Mouse (Mus musculus) forebrain, embryonic 15.5 days (tissue): ENCODE measurements around the gene Kiss1. TPM values are rescaled to one million over a fixed set of nuclear protein-coding genes. Genes with fewer than 3 reads are reported as not detected.
"Not testable (repeated sequence)": the region's sequence is repeated elsewhere in the genome, so short reads cannot be mapped to it uniquely, and the experiment has no call there.

Source experiments
- ATAC-seq: fragments of 200-750 bp; cut with Nextera tagmentation; replicated peaks from 2 replicates; pipeline ENCODE4 v1.8.0; 2017; ENCODE audit warnings: mild to moderate bottlenecking, moderate TSS enrichment, moderate library complexity
- H3K27ac ChIP-seq: fragments of 300-500 bp; sonication (generic); replicated peaks from 2 replicates; pipeline ENCODE4 v1.5.1; 2015; ENCODE audit warnings: mild to moderate bottlenecking, inconsistent platforms
- H3K27me3 ChIP-seq: fragments of 300-500 bp; sonication (generic); 2 replicates; pipeline ENCODE4 v1.6.1; 2015; ENCODE audit warnings: inconsistent platforms
- H3K36me3 ChIP-seq: fragments of 300-500 bp; sonication (generic); 2 replicates; pipeline ENCODE4 v1.6.1; 2015; ENCODE audit warnings: mild to moderate bottlenecking, inconsistent platforms
- H3K4me1 ChIP-seq: fragments of 300-500 bp; sonication (generic); 2 replicates; pipeline ENCODE4 v1.6.1; 2015; ENCODE audit warnings: inconsistent platforms
- H3K4me2 ChIP-seq: fragments of 300-500 bp; sonication (generic); replicated peaks from 2 replicates; pipeline ENCODE4 v1.6.1; 2015; ENCODE audit warnings: mild to moderate bottlenecking, inconsistent platforms
- H3K4me3 ChIP-seq: fragments of 300-500 bp; sonication (generic); 2 replicates; pipeline ENCODE4 v1.5.1; 2015; ENCODE audit warnings: mild to moderate bottlenecking, inconsistent platforms
- H3K9ac ChIP-seq: fragments of 300-500 bp; sonication (generic); replicated peaks from 2 replicates; pipeline ENCODE4 v1.6.1; 2015; ENCODE audit warnings: mild to moderate bottlenecking, inconsistent platforms
- H3K9me3 ChIP-seq: fragments of 300-500 bp; sonication (generic); 2 replicates; pipeline ENCODE4 v1.6.1; 2016; ENCODE audit warnings: inconsistent platforms
- WGBS: fragments of 180-500 bp; shearing (Covaris S2); methylation state at CpG from one replicate; pipeline ENCODE4 v1.1.7; 2015; ENCODE audit warnings: mixed read lengths; 5-methylcytosine and 5-hydroxymethylcytosine counted together
- polyA plus RNA-seq: library from polyadenylated mRNA; unstranded; fragments of >200 nt; fragmentation: Nextera tagmentation; extraction: Ambion mirVana; gene quantifications from 2 replicates; pipeline ENCODE4 v1.2.1, GENCODE M21; 2015

The Kiss1 gene
- polyA plus RNA-seq, 1 experiment from 2014 or later: not detected

DNA sequence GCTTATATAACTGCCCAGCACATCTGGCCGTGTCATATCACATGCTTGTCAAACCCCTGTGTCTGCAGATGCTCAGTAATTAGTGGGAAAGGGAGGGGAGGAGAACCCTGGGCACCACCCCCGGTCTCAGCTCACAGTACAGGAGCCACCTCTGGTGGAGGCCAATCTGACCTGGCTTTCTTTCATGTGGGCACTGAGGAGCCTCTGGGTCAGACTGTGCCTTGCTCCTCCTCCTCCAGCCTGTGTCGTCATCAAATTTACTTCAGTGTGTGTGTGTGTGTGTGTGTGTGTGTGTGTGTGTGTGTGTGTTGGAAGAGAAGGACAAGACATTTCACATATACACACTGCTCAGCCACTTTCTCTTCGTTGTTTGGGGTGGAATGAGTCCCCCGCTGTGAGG, 1.7 kb downstream of the Kiss1 start:
- Histone ChIP-seq H3K27ac (no peak overlapping the region), H3K4me2 (no peak overlapping the region), H3K36me3 (no peaks in the 10 kb centered on the region), H3K9ac (no peak overlapping the region), H3K4me3 (no peak overlapping the region), H3K4me1 (peaks cover under 1% of the 10 kb centered on the region; the same call in 1 of the 2 replicates), H3K9me3 (no peaks in the 10 kb centered on the region), H3K27me3 (no peaks in the 10 kb centered on the region)
- WGBS: 54% methylated on average over 5 of the region's 5 CpGs
- no peak for ATAC-seq

DNA sequence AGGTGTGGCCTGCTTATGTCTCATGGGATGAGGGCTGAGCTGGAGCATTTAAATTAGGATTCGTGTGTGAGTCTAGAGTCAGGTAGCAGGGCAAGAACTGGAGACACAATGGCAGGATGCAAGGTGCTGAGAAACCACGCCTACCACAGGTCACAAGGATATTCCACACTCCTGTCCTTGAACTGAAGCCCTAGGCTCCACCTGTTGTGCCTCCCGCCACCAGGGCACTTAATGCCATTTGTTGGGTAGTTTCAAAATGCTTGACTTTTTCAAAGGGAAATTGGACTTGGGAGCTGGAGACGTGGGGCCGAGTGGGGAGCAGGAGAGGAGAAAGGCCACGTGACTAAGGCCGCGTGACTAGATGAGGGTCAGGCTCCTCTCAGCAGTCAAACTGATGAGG, 4.3 kb downstream of the Kiss1 start:
- peaks cover 19% of the 10 kb centered on the region for H3K4me1 ChIP-seq
- WGBS: 90% methylated on average over 8 of the region's 8 CpGs
- ATAC-seq: no peak

DNA sequence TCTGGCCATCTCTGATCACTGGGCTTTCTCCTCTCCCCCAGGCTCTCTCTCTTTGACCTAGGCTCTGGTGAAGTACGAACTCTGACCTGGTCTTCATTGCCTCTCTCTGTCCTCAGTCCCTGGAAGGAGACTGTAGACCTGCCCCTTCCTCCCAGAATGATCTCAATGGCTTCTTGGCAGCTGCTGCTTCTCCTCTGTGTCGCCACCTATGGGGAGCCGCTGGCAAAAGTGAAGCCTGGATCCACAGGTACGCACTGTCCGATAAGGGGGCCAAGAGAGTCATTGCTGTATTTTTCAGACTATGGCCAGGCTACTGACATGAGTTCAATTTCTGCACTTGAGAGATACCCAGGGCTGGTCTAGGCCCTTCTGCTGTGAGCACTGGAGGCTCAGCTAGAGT, 5.4 kb downstream of the Kiss1 start:
- no peak overlapping the region for H3K27ac ChIP-seq
- no peaks in the 10 kb centered on the region for H3K9me3 ChIP-seq
- 70% methylated on average over 5 of the region's 5 CpGs for WGBS
- ATAC-seq: no peak
- no peaks in the 10 kb centered on the region for H3K36me3 ChIP-seq
- H3K4me3 ChIP-seq: no peak overlapping the region
- no peak overlapping the region for H3K9ac ChIP-seq
- H3K4me1 ChIP-seq: peaks cover 26% of the 10 kb centered on the region
- H3K4me2 ChIP-seq: no peak overlapping the region
- H3K27me3 ChIP-seq: no peaks in the 10 kb centered on the region

More for the DNA sequence above, 4.3 kb downstream of the Kiss1 start:
- H3K9ac ChIP-seq: no peak overlapping the region
- H3K4me2 ChIP-seq: no peak overlapping the region
- no peak overlapping the region for H3K4me3 ChIP-seq
- no peaks in the 10 kb centered on the region for H3K27me3 ChIP-seq
- H3K9me3 ChIP-seq: no peaks in the 10 kb centered on the region
- H3K27ac ChIP-seq: no peak overlapping the region
- no peaks in the 10 kb centered on the region for H3K36me3 ChIP-seq

DNA sequence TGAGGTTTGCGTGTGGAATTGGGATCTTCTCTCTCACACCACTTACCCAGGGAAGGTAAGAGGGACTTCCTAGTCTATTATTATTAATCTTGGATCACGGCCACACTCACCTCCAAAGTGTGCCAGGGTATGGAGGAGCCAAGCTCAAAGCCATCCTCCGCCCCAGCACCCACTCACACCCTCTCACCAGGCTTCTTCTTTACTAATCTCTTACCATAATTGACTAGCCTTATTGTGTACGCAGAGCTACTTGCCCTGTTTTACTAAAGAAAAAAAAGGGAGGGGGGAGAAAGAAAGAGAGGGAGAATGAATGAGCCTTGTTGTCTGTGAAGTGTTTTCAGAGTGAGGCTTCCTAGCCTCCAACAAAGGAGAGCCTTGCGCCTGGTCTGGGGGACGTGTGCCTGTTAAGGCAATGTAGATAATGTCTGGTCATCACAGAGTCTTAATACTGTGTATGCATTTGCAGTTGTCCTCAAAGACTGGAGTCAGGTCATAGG, 6.7 kb downstream of the Kiss1 start:
- no peak overlapping the region for H3K4me2 ChIP-seq
- 18% methylated on average over 6 of the region's 6 CpGs for WGBS
- H3K9ac ChIP-seq: no peak overlapping the region
- peaks cover 26% of the 10 kb centered on the region for H3K4me1 ChIP-seq
- no peak overlapping the region for H3K27ac ChIP-seq
- ATAC-seq: 0 out of 2 replicates have a peak, but pooled peaks have one; percentile 28
- no peak overlapping the region for H3K4me3 ChIP-seq
- H3K9me3 ChIP-seq: no peaks in the 10 kb centered on the region
- H3K27me3 ChIP-seq: no peaks in the 10 kb centered on the region
- no peaks in the 10 kb centered on the region for H3K36me3 ChIP-seq

DNA sequence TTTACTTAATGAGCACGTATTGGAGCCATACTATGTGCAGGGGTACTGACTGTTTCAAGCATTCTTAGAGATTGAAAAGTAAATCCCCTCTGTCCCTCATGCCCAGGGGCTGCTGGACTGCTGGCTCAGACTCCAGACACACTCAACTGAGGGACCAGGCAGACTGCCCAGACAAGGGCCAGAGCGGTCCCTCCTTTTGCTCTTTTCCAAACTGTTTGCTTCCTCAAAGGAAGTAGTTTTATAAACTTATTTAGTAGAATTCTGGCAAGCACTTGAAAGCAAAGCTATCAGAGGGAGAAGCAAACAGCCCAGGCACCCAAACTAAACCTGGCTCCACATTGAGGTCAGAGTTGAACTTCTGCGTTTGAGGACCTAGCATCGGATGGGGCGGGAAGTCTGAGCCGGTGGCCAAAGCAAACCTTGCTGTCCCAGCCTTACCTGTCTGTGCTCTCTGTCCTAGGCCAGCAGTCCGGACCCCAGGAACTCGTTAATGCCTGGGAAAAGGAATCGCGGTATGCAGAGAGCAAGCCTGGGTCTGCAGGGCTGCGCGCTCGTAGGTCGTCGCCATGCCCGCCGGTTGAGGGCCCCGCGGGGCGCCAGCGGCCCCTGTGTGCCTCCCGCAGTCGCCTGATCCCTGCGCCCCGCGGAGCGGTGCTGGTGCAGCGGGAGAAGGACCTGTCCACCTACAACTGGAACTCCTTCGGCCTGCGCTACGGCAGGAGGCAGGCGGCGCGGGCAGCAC, 7.4 kb downstream of the Kiss1 start:
- H3K36me3 ChIP-seq: no peaks in the 10 kb centered on the region
- no peaks in the 10 kb centered on the region for H3K27me3 ChIP-seq
- H3K4me2 ChIP-seq: peak overlapping the region; percentile 54
- WGBS: 5% methylated on average over 34 of the region's 34 CpGs
- no peaks in the 10 kb centered on the region for H3K9me3 ChIP-seq
- ATAC-seq: no peak; the same call in 1 of the 2 replicates
- peaks cover 26% of the 10 kb centered on the region for H3K4me1 ChIP-seq
- no peak overlapping the region for H3K27ac ChIP-seq
- peak overlapping the region; percentile 23 for H3K4me3 ChIP-seq
- H3K9ac ChIP-seq: 0 out of 2 replicates have a peak overlapping the region, but pooled peaks have one; percentile 35

DNA sequence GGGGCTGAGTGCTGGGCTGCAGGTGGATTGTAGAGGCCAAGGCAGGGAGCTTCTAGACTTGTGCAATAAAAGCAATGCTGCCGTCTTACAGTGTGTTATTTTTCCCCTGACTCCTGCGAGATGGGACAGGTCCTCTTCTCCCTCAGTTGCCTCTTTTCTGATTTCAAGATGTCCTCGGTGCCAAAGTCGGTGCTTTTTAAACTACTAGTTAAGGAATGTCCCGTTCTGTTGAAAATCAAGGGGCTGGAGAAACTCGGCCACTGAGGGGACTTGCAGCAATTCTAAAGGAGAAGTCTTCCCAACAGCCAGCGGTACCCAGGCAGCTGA, 7.9 kb downstream of the Kiss1 start:
- 19% methylated on average over 7 of the region's 7 CpGs for WGBS
- Histone ChIP-seq H3K4me3 (peak overlapping the region; percentile 23), H3K4me1 (peaks cover 26% of the 10 kb centered on the region), H3K9ac (0 out of 2 replicates have a peak overlapping the region, but pooled peaks have one; percentile 35), H3K27me3 (no peaks in the 10 kb centered on the region), H3K4me2 (peak overlapping the region; percentile 54), H3K27ac (no peak overlapping the region), H3K9me3 (no peaks in the 10 kb centered on the region), H3K36me3 (no peaks in the 10 kb centered on the region)
- ATAC-seq: no peak

DNA sequence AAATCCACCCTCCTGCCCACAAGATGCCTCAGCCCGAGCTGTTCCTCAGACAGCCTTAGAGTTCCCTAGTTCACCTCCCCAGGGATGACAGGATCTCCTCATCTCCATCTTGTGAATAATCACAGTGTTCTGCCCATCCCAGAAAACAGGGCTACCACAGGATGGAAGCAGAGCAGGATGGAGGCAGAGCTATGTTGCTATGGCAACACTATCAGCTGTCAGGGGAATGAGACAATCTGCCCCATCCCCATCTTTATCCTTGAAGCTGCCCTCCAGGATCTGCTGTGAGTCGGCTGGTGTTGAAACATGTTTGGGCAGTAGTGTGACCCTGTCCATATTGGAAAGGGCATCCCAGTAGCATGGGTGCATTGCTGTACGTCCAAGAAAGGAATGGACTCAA, 9.5 kb downstream of the Kiss1 start:
- no peak overlapping the region for H3K4me2 ChIP-seq
- H3K36me3 ChIP-seq: no peaks in the 10 kb centered on the region
- H3K27me3 ChIP-seq: no peaks in the 10 kb centered on the region
- no peak overlapping the region for H3K9ac ChIP-seq
- no peaks in the 10 kb centered on the region for H3K9me3 ChIP-seq
- 58% methylated on average over 3 of the region's 3 CpGs for WGBS
- peaks cover 26% of the 10 kb centered on the region for H3K4me1 ChIP-seq
- no peak overlapping the region for H3K4me3 ChIP-seq
- peak; percentile 82 for ATAC-seq
- no peak overlapping the region; the same call in 1 of the 2 replicates for H3K27ac ChIP-seq

DNA sequence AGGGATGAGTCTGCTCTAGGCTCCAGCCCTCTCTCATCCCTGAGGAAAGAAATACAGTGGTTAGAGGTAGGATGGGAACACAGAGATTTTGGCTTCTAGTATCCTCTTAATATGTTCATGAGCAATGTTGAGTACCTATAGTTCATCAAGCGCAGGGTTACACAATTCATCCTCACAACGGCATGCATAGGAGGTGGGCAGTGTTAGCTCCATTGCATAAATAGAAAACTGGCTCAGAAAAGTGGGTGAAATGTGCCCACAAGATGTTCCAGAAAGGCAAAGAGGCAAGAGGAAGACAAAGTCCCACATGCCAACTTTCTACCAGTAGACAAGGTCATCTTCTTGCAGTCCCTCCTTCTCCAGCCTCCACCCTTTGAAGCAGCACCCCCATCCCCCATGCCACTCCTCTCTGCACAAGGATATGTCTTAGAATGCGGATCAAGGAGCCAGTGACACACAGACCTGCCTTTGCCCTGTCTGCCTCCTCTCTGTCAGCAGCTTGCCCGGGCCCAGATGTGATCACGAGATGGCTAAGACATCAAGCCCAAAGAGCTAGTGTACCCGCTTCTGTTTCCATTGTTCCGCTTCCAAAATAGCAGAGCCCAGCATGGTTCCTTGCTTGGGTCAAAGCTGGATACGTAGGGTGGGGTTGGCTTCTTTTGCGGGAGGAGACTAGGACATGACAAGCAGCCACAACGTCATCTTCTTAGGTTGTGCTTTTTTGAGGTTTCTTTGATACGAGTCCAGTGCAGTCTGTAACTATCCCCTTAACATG, 11.2 kb downstream of the Kiss1 start:
- peaks cover 26% of the 10 kb centered on the region for H3K4me1 ChIP-seq
- no peaks in the 10 kb centered on the region for H3K27me3 ChIP-seq
- WGBS: 87% methylated on average over 11 of the region's 11 CpGs
- no peak overlapping the region for H3K27ac ChIP-seq
- no peak overlapping the region for H3K4me2 ChIP-seq
- no peak for ATAC-seq
- H3K9me3 ChIP-seq: no peaks in the 10 kb centered on the region
- no peaks in the 10 kb centered on the region for H3K36me3 ChIP-seq
- H3K4me3 ChIP-seq: no peak overlapping the region
- no peak overlapping the region for H3K9ac ChIP-seq

DNA sequence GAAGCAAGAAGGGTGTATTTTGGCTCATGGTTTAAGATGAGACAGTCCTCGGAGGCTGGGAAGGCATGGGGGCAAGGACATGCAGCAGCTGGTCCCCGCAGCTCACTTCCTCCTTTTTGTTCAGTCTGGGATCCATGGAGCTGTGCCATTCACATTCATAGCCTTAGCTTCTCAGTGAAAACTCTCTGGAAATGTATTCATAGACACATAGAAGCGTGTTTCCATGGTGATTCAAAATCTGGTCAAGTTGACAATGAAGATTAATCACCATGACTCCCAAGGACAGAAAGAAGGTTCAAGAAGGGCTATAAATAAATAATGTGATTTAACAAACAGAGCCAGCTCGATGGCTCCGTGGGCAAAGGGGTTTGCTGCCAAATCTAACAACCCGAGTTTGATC, 12.3 kb downstream of the Kiss1 start:
- no peaks in the 10 kb centered on the region for H3K27me3 ChIP-seq
- no peak overlapping the region for H3K4me2 ChIP-seq
- no peak overlapping the region for H3K9ac ChIP-seq
- H3K4me3 ChIP-seq: no peak overlapping the region
- 54% methylated on average over 6 of the region's 6 CpGs for WGBS
- H3K27ac ChIP-seq: no peak overlapping the region
- peaks cover 19% of the 10 kb centered on the region for H3K4me1 ChIP-seq
- H3K36me3 ChIP-seq: no peaks in the 10 kb centered on the region
- no peak for ATAC-seq
- H3K9me3 ChIP-seq: no peaks in the 10 kb centered on the region

DNA sequence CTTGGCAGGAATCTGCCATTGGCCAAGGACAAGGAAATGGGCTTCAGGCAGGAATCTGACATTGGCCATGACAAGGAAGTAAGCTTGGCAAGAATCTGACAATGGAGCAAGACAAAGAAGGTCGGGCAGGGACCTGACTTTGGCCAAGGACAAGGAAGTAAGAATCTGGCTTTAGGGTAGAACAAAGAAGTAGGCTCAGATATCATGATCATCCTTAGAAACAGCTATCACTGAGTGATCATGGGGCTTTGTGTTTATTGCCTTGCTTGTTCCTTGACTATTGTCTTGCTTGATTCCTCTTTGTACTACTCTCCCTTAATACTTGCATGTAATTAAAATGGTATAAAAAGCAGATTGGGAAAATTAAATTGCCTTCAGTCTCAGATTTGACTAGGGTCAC, 18.7 kb downstream of the Kiss1 start:
- not testable (repeated sequence) for H3K4me2 ChIP-seq, H3K9ac ChIP-seq, H3K4me3 ChIP-seq, H3K9me3 ChIP-seq, H3K4me1 ChIP-seq, ATAC-seq, H3K36me3 ChIP-seq, H3K27ac ChIP-seq, H3K27me3 ChIP-seq
- 63% methylated on average over 1 of the region's 1 CpGs for WGBS

DNA sequence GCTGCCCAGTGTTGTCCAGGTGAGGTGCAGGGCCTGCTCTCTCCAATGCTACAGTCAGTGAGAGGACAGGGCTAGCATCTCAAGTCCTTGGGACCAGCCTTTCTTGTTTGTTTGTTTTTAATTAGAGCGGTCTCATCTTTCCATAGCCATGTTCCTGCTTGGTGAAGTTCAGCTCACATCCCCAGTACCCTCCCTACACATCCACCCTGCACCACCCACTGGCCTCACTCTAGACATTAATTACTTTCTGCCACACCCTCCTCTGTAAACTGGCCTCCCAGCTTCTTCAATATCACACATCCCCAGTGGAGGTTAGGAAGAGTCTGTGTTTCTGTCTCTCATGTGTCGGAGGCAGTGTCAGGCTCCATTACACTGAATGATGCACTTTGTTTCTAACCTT, 22.7 kb downstream of the Kiss1 start:
- Histone ChIP-seq H3K36me3 (no peaks in the 10 kb centered on the region), H3K4me1 (no peaks in the 10 kb centered on the region), H3K9ac (no peak overlapping the region), H3K9me3 (no peaks in the 10 kb centered on the region), H3K27ac (no peak overlapping the region), H3K27me3 (no peaks in the 10 kb centered on the region), H3K4me2 (no peak overlapping the region), H3K4me3 (no peak overlapping the region)
- no peak for ATAC-seq
- 90% methylated on average over 2 of the region's 2 CpGs for WGBS

DNA sequence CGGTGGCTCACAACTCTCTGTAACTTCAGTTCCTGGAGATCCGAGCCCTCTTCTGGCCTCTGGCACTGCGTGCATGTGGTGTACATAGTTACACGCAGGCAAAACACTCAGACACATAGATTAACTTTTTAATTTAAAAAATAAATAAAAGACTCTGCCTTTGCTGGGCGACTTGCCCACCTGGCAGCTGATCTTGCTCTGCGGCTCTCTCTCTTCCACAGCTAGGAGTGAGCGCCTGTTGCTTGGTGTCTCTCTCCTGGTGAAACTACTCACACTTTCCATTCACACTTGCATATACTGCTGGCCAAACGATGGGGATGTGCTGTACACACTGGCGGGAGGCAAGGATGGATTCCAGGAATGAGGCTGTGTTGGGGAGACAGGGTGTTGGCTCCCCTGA, 24.9 kb downstream of the Kiss1 start:
- Histone ChIP-seq H3K4me2 (no peak overlapping the region), H3K9ac (no peak overlapping the region), H3K27ac (no peak overlapping the region), H3K4me3 (no peak overlapping the region), H3K36me3 (no peaks in the 10 kb centered on the region), H3K9me3 (no peaks in the 10 kb centered on the region), H3K27me3 (no peaks in the 10 kb centered on the region), H3K4me1 (0 out of 2 replicates have a peak, but pooled peaks cover 2% of the 10 kb centered on the region)
- ATAC-seq: no peak
- WGBS: 78% methylated on average over 9 of the region's 9 CpGs
